Mouse (Mus musculus) liver, embryonic 11.5 days (tissue): ENCODE measurements around the gene Dpm3. TPM values are rescaled to one million over a fixed set of nuclear protein-coding genes. Genes with fewer than 3 reads are reported as not detected.

Experiments used
- ATAC-seq: fragments of 200-750 bp; cut with Nextera tagmentation; replicated peaks from 2 replicates; pipeline ENCODE4 v1.8.0; 2017; ENCODE audit warnings: moderate number of reproducible peaks, mild to moderate bottlenecking, moderate TSS enrichment, moderate library complexity; ENCODE audit not compliant: low FRiP score
- DNase-seq: peaks from one replicate; pipeline ENCODE4 v3.0.0-alpha.2; 2017; ENCODE audit warnings: low spot score
- H3K27ac ChIP-seq: fragments of 300-500 bp; sonication (generic); 2 replicates; pipeline ENCODE4 v1.5.1; 2014; ENCODE audit warnings: mild to moderate bottlenecking, low read depth, low read length, control low read depth
- H3K27me3 ChIP-seq: fragments of 300-500 bp; sonication (generic); replicated peaks from 2 replicates; pipeline ENCODE4 v1.6.1; 2014; ENCODE audit warnings: low read length, mixed read lengths; ENCODE audit not compliant: control insufficient read depth, insufficient read depth
- H3K36me3 ChIP-seq: fragments of 300-500 bp; sonication (generic); 2 replicates; pipeline ENCODE4 v1.6.1; 2014; ENCODE audit warnings: mild to moderate bottlenecking, low read length, moderate library complexity, mixed read lengths; ENCODE audit not compliant: control insufficient read depth, insufficient read depth
- H3K4me1 ChIP-seq: fragments of 300-500 bp; sonication (generic); replicated peaks from 2 replicates; pipeline ENCODE4 v1.6.1; 2014; ENCODE audit warnings: low read length, mixed read lengths; ENCODE audit not compliant: control insufficient read depth, insufficient read depth
- H3K4me2 ChIP-seq: fragments of 300-500 bp; sonication (generic); 2 replicates; pipeline ENCODE4 v1.6.1; 2014; ENCODE audit warnings: mild to moderate bottlenecking, control low read depth, moderate library complexity
- H3K4me3 ChIP-seq: fragments of 300-500 bp; sonication (generic); 2 replicates; pipeline ENCODE4 v1.5.1; 2014; ENCODE audit warnings: low read depth, low read length, control low read depth
- H3K9ac ChIP-seq: fragments of 300-500 bp; sonication (generic); 2 replicates; pipeline ENCODE4 v1.6.1; 2014; ENCODE audit warnings: low read depth, low read length, control low read depth
- H3K9me3 ChIP-seq: fragments of 300-500 bp; sonication (generic); 2 replicates; pipeline ENCODE4 v1.6.1; 2016; ENCODE audit warnings: low read length, inconsistent platforms, mixed read lengths; ENCODE audit not compliant: control insufficient read depth
- WGBS: fragments of 180-500 bp; shearing (Covaris S2); extraction: QIAGEN DNeasy Blood & Tissue Kit; methylation state at CpG from one replicate; pipeline ENCODE4 v1.1.7; 2014; 5-methylcytosine and 5-hydroxymethylcytosine counted together
- microRNA counts: library from miRNA; unstranded; fragments of <30 nt; microRNA quantifications from one replicate; lab custom pipeline; 2015
- microRNA-seq: library from miRNA; unstranded; fragments of <30 nt; microRNA quantifications from one replicate; pipeline ENCODE4, GENCODE M21; 2017; ENCODE audit warnings: borderline number of aligned reads
- polyA plus RNA-seq: library from polyadenylated mRNA; unstranded; fragments of >200 nt; fragmentation: Nextera tagmentation; extraction: Ambion mirVana; gene quantifications from 2 replicates; pipeline ENCODE4 v1.2.1, GENCODE M21; 2014

Gene Dpm3
- polyA plus RNA-seq, 1 experiment from 2014 or later, result 118 TPM

- Histone ChIP-seq H3K36me3 (no peaks in the 10 kb centered on the region), H3K9ac (no peak overlapping the region), H3K27ac (no peak overlapping the region), H3K4me1 (no peaks in the 10 kb centered on the region), H3K4me2 (no peak overlapping the region), H3K27me3 (peaks cover 3% of the 10 kb centered on the region; the same call in 1 of the 2 replicates), H3K4me3 (no peak overlapping the region), H3K9me3 (no peaks in the 10 kb centered on the region)
- ATAC-seq (peak; percentile 70; the same call in 1 of the 2 replicates), DNase-seq (peak; percentile 57)
- WGBS, result 4% methylated on average over 9 of the region's 9 CpGs
Measured at GRCm38 (mm10) chr3:89308089-89308488, 48.9 kb downstream of the Dpm3 start.

GRCm38 (mm10) chr3:89314340-89314739 is 55.2 kb downstream of the Dpm3 start:
- no peak overlapping the region for H3K4me2 ChIP-seq
- H3K9me3 ChIP-seq, result no peaks in the 10 kb centered on the region
- WGBS, result 74% methylated on average over 5 of the region's 5 CpGs
- DNase-seq (no peak), ATAC-seq (no peak)
- no peak overlapping the region for H3K4me3 ChIP-seq
- H3K36me3 ChIP-seq, result no peaks in the 10 kb centered on the region
- peaks cover 12% of the 10 kb centered on the region for H3K4me1 ChIP-seq
- H3K27me3 ChIP-seq, result peaks cover 36% of the 10 kb centered on the region
- no peak overlapping the region for H3K9ac ChIP-seq
- no peak overlapping the region; the same call in 1 of the 2 replicates for H3K27ac ChIP-seq

GRCm38 (mm10) chr3:89314791-89315190 is 55.6 kb downstream of the Dpm3 start:
- H3K27ac ChIP-seq, result no peak overlapping the region
- H3K36me3 ChIP-seq, result no peaks in the 10 kb centered on the region
- peaks cover 15% of the 10 kb centered on the region for H3K4me1 ChIP-seq
- no peak overlapping the region for H3K9ac ChIP-seq
- H3K9me3 ChIP-seq, result no peaks in the 10 kb centered on the region
- DNase-seq, result no peak
- 46% methylated on average over 2 of the region's 2 CpGs for WGBS
- peaks cover 40% of the 10 kb centered on the region for H3K27me3 ChIP-seq
- ATAC-seq, result no peak
- H3K4me3 ChIP-seq, result no peak overlapping the region
- peak overlapping the region; percentile 61 for H3K4me2 ChIP-seq

GRCm38 (mm10) chr3:89315195-89315929 is 56.2 kb downstream of the Dpm3 start:
- Histone ChIP-seq H3K4me3 (peak overlapping the region; percentile 38), H3K4me2 (peak overlapping the region; percentile 61), H3K36me3 (no peaks in the 10 kb centered on the region), H3K27ac (no peak overlapping the region), H3K9ac (peak overlapping the region; percentile 2; the same call in 1 of the 2 replicates), H3K9me3 (no peaks in the 10 kb centered on the region), H3K4me1 (peaks cover 20% of the 10 kb centered on the region), H3K27me3 (peaks cover 46% of the 10 kb centered on the region)
- ATAC-seq (no peak; the same call in 1 of the 2 replicates), DNase-seq (peak; percentile 85)
- WGBS, result 9% methylated on average over 24 of the region's 26 CpGs

- Histone ChIP-seq H3K27me3 (peaks cover 54% of the 10 kb centered on the region), H3K4me3 (peak overlapping the region; percentile 38), H3K36me3 (no peaks in the 10 kb centered on the region), H3K9me3 (no peaks in the 10 kb centered on the region), H3K4me2 (peak overlapping the region; percentile 61), H3K9ac (no peak overlapping the region; the same call in 1 of the 2 replicates), H3K4me1 (peaks cover 27% of the 10 kb centered on the region), H3K27ac (no peak overlapping the region)
- ATAC-seq (no peak), DNase-seq (no peak)
- 21% methylated on average over 40 of the region's 40 CpGs for WGBS
Measured at GRCm38 (mm10) chr3:89315930-89316831, 57.0 kb downstream of the Dpm3 start.

MicroRNAs encoded within 50 kb of the gene (microRNA counts, 519-probe panel; counts per million panel counts)
- not detected for microRNA mmu-miR-92b (lab: Ali Mortazavi, UCI)

Small RNA genes lying within 50 kb of the gene (microRNA-seq; reads per million reads assigned to microRNA genes)
- gene Mir92b, result 242 reads per million, percentile 58 among the genes with 10 or more reads in this experiment

Other genes with a start within 250 kb of the Dpm3 start
- gene Rusc1, start 166.0 kb upstream of the Dpm3 start, polyA plus RNA-seq, result 11.3 and 11.7 TPM in 2 replicates
- 0.14 TPM in 1 of 2 replicates, not detected in the other for gene Gm43738, start 158.3 kb upstream of the Dpm3 start, polyA plus RNA-seq
- gene Fdps, start 157.4 kb upstream of the Dpm3 start, polyA plus RNA-seq, result 284 and 300 TPM in 2 replicates
- gene Pklr, start 123.2 kb upstream of the Dpm3 start, polyA plus RNA-seq, result 117 and 144 TPM in 2 replicates
- 1.2 and 1.6 TPM in 2 replicates for gene Hcn3, start 99.2 kb upstream of the Dpm3 start, polyA plus RNA-seq
- gene Clk2, start 94.6 kb upstream of the Dpm3 start, polyA plus RNA-seq, result 18.8 and 22.8 TPM in 2 replicates
- gene Scamp3, start 81.9 kb upstream of the Dpm3 start, polyA plus RNA-seq, result 110 and 116 TPM in 2 replicates
- 12.7 and 13.5 TPM in 2 replicates for gene Fam189b, start 76.2 kb upstream of the Dpm3 start, polyA plus RNA-seq
- gene Gba, start 56.4 kb upstream of the Dpm3 start, polyA plus RNA-seq, result 38.5 and 42.1 TPM in 2 replicates
- gene Thbs3, start 44.2 kb upstream of the Dpm3 start, polyA plus RNA-seq, result 3.2 and 5.9 TPM in 2 replicates
- 219 and 241 TPM in 2 replicates for gene Mtx1, start 32.3 kb upstream of the Dpm3 start, polyA plus RNA-seq
- 0.30 and 0.62 TPM in 2 replicates for gene Muc1, start 30.3 kb upstream of the Dpm3 start, polyA plus RNA-seq
- 246 and 251 TPM in 2 replicates for gene Krtcap2, start 13.4 kb upstream of the Dpm3 start, polyA plus RNA-seq
- gene Trim46, start 13.0 kb upstream of the Dpm3 start, polyA plus RNA-seq, result 0.97 and 1.7 TPM in 2 replicates
- gene Slc50a1, start 11.2 kb downstream of the Dpm3 start, polyA plus RNA-seq, result 25.3 and 31.5 TPM in 2 replicates
- 11.4 and 11.8 TPM in 2 replicates for gene Efna1, start 21.8 kb downstream of the Dpm3 start, polyA plus RNA-seq
- 2.1 and 3.9 TPM in 2 replicates for gene Efna3, start 63.6 kb downstream of the Dpm3 start, polyA plus RNA-seq
- 6.5 and 6.9 TPM in 2 replicates for gene Efna4, start 78.7 kb downstream of the Dpm3 start, polyA plus RNA-seq
- 19.5 and 23.2 TPM in 2 replicates for gene Adam15, start 90.6 kb downstream of the Dpm3 start, polyA plus RNA-seq
- 0.10 TPM in 1 of 2 replicates, not detected in the other for gene Dcst2, start 102.6 kb downstream of the Dpm3 start, polyA plus RNA-seq
- gene Dcst1, start 105.9 kb downstream of the Dpm3 start, polyA plus RNA-seq, result not detected in 2 replicates
- 1.5 and 2.1 TPM in 2 replicates for gene Zbtb7b, start 135.4 kb downstream of the Dpm3 start, polyA plus RNA-seq
- gene Lenep, start 143.4 kb downstream of the Dpm3 start, polyA plus RNA-seq, result not detected in 2 replicates
- 34.3 and 37.8 TPM in 2 replicates for gene Flad1, start 152.5 kb downstream of the Dpm3 start, polyA plus RNA-seq
- gene Cks1b, start 159.0 kb downstream of the Dpm3 start, polyA plus RNA-seq, result 498 and 502 TPM in 2 replicates
- 72.8 and 75.6 TPM in 2 replicates for gene Shc1, start 159.1 kb downstream of the Dpm3 start, polyA plus RNA-seq
- 35.5 and 37.7 TPM in 2 replicates for gene Pygo2, start 170.9 kb downstream of the Dpm3 start, polyA plus RNA-seq
- gene Pbxip1, start 177.3 kb downstream of the Dpm3 start, polyA plus RNA-seq, result 8.3 and 8.7 TPM in 2 replicates
- gene Pmvk, start 195.2 kb downstream of the Dpm3 start, polyA plus RNA-seq, result 58.0 and 58.3 TPM in 2 replicates